Comparison of ENCODE assay signal across 9 mouse cellular contexts in genomic region chr4:141065123-141065522, GRCm38 (mm10). TPM values are rescaled to one million over a fixed set of nuclear protein-coding genes. Genes with fewer than 3 reads are reported as not detected.
A peak's percentile ranks its signal among the peaks of the same experiment; 100 is the strongest.
DNase-seq lines count a peak whose midpoint lies in the region; ATAC-seq and TF ChIP-seq lines count a peak whose summit lies in the region.
"Had no signal": no experiment of that assay in that cellular context is flagged by ENCODE, and none has a peak within 500 bp of the region (broad histone marks: within the 10 kb centered on the region; RNA-seq: fewer than 3 reads in every experiment).

No protein-coding gene starts in this region.

- H3K36me3 ChIP-seq in G1E (replicated peaks), result peaks cover 58% of the 10 kb centered on the region
- H3K36me3 ChIP-seq in embryonic facial prominence, embryonic 11.5 days (replicated peaks; ENCODE audit: control insufficient read depth, insufficient read depth, low read depth, low read length), result peaks cover 6% of the 10 kb centered on the region
- peaks cover 48% of the 10 kb centered on the region for H3K36me3 ChIP-seq in heart, embryonic 10.5 days

- H3K27me3 ChIP-seq in G1E (ENCODE audit: insufficient read depth, low read length), result no peaks in the 10 kb centered on the region
- H3K27me3 ChIP-seq in embryonic facial prominence, embryonic 11.5 days (ENCODE audit: control insufficient read depth, insufficient read depth, low read length), result no peaks in the 10 kb centered on the region
- no peaks in the 10 kb centered on the region for H3K27me3 ChIP-seq in heart, embryonic 10.5 days (ENCODE audit: insufficient read depth, poor library complexity, severe bottlenecking)
- H3K27me3 ChIP-seq: limb, embryonic 13.5 days had no signal

- no peaks in the 10 kb centered on the region for H3K9me3 ChIP-seq in G1E (replicated peaks)
- H3K9me3 ChIP-seq in embryonic facial prominence, embryonic 11.5 days (replicated peaks; ENCODE audit: control insufficient read depth, low read length), result no peaks in the 10 kb centered on the region
- H3K9me3 ChIP-seq in heart, embryonic 10.5 days, result no peaks in the 10 kb centered on the region
- H3K9me3 ChIP-seq: limb, embryonic 13.5 days had no signal

- H3K27ac ChIP-seq in embryonic facial prominence, embryonic 11.5 days (replicated peaks; ENCODE audit: low read depth, low read length), result no peak overlapping the region
- no peak overlapping the region for H3K27ac ChIP-seq in heart, embryonic 10.5 days
- H3K27ac ChIP-seq: limb, embryonic 13.5 days had no signal

- ATAC-seq in G1E (ENCODE audit: extremely low read depth, insufficient number of reproducible peaks, low FRiP score, poor library complexity, severe bottlenecking), result peak; percentile 43
- ATAC-seq in embryonic facial prominence, embryonic 11.5 days (replicated peaks; ENCODE audit: insufficient number of reproducible peaks, low FRiP score, low TSS enrichment, low read depth), result no peak

- no peak overlapping the region for H3K9ac ChIP-seq in embryonic facial prominence, embryonic 11.5 days (replicated peaks; ENCODE audit: low read length)
- H3K9ac ChIP-seq: limb, embryonic 13.5 days had no signal

- DNase-seq in G1E (ENCODE audit: low spot score), result peak; percentile 76
- DNase-seq in adrenal gland, postnatal 4 days (ENCODE audit: low spot score in 2 of 2), result peak; percentile 65 to 72
- DNase-seq in embryonic facial prominence, embryonic 11.5 days (ENCODE audit: low spot score), result peak; percentile 92
- DNase-seq in heart, embryonic 10.5 days (ENCODE audit: low spot score), result peak; percentile 94
- DNase-seq in layer of hippocampus, adult 18-20 months (ENCODE audit: low spot score in 2 of 2), result peak; percentile 55 to 94
- peak; percentile 88 for DNase-seq in lung, postnatal 14 days
- peak; percentile 91 for DNase-seq in retina, postnatal 1 day
- DNase-seq in yolk sac, embryonic 10.5 days (ENCODE audit: low spot score), result peak; percentile 74

- H3K4me1 ChIP-seq in G1E (ENCODE audit: insufficient read depth, low read depth, low read length), result peaks cover 40% of the 10 kb centered on the region
- H3K4me1 ChIP-seq in embryonic facial prominence, embryonic 11.5 days (ENCODE audit: control insufficient read depth, insufficient read depth, low read length), result no peaks in the 10 kb centered on the region
- peaks cover 29% of the 10 kb centered on the region for H3K4me1 ChIP-seq in heart, embryonic 10.5 days

- H3K4me3 ChIP-seq in G1E (ENCODE audit: low read depth, low read length), result no peak overlapping the region
- no peak overlapping the region for H3K4me3 ChIP-seq in embryonic facial prominence, embryonic 11.5 days (ENCODE audit: low read depth, low read length)
- no peak overlapping the region for H3K4me3 ChIP-seq in heart, embryonic 10.5 days
- H3K4me3 ChIP-seq: limb, embryonic 13.5 days had no signal

- 7% methylated on average over 8 of the region's 8 CpGs for WGBS in embryonic facial prominence, embryonic 11.5 days
- whole genome bisulfite sequencing in heart, embryonic 10.5 days, result 8% methylated on average over 8 of the region's 8 CpGs

- TF ChIP-seq CTCF in G1E (IDR thresholded peaks at IDR 0.05; ENCODE audit: low read depth, low read length), result peak; percentile 53

- no peak overlapping the region for H3K4me2 ChIP-seq in embryonic facial prominence, embryonic 11.5 days (ENCODE audit: low read depth, low read length)
- H3K4me2 ChIP-seq: limb, embryonic 13.5 days had no signal

RNA-seq across cellular contexts. Expression of gene Crocc, which starts 4.8 kb away (rescaled TPM):
- total RNA-seq in G1E (2014; fragmentation: Nextera tagmentation), result 1.7 and 3.4 TPM in 2 replicates
- 3.0 and 3.4 TPM in 2 replicates for total RNA-seq in G1E (2017)
- polyA plus RNA-seq in G1E (2012), result 5.3 and 7.1 TPM in 2 replicates
- 10 to 100 TPM; 16.3 to 24.0 TPM for total RNA-seq in adrenal gland, postnatal 4 days (2021)
- 6.8 and 7.5 TPM in 2 replicates for polyA plus RNA-seq in embryonic facial prominence, embryonic 11.5 days (2014; fragmentation: Nextera tagmentation; extraction: Ambion mirVana)
- polyA plus RNA-seq in heart, embryonic 10.5 days (2016; fragmentation: Nextera tagmentation; extraction: Ambion mirVana), result 4.7 and 6.4 TPM in 2 replicates
- 10 to 100 TPM; 54.5 to 67.0 TPM for total RNA-seq in layer of hippocampus, adult 18-20 months (2021)

RNA-seq across cellular contexts. Expression of gene Necap2, which starts 13.0 kb away (rescaled TPM):
- total RNA-seq in G1E (2014; fragmentation: Nextera tagmentation) (43.9 and 51.5 TPM in 2 replicates), G1E (2017) (61.9 and 62.4 TPM in 2 replicates)
- polyA plus RNA-seq in G1E (2012), result 91.8 and 101 TPM in 2 replicates
- 10 to 100 TPM; 66.0 to 69.1 TPM for total RNA-seq in adrenal gland, postnatal 4 days (2021)
- polyA plus RNA-seq in embryonic facial prominence, embryonic 11.5 days (2014; fragmentation: Nextera tagmentation; extraction: Ambion mirVana), result 57.0 and 64.9 TPM in 2 replicates
- 41.9 and 53.4 TPM in 2 replicates for polyA plus RNA-seq in heart, embryonic 10.5 days (2016; fragmentation: Nextera tagmentation; extraction: Ambion mirVana)
- 10 to 100 TPM; 36.6 to 42.8 TPM for total RNA-seq in layer of hippocampus, adult 18-20 months (2021)

RNA-seq across cellular contexts. Expression of gene Spata21, which starts 23.0 kb away (rescaled TPM):
- total RNA-seq in G1E (2014; fragmentation: Nextera tagmentation) (not detected in 2 replicates), G1E (2017) (not detected in 2 replicates)
- polyA plus RNA-seq in G1E (2012), result not detected in 2 replicates
- under 1 TPM; 0.68 to 0.81 TPM for total RNA-seq in adrenal gland, postnatal 4 days (2021)
- not detected in 2 replicates for polyA plus RNA-seq in embryonic facial prominence, embryonic 11.5 days (2014; fragmentation: Nextera tagmentation; extraction: Ambion mirVana)
- 0.05 TPM in 1 of 2 replicates, not detected in the other for polyA plus RNA-seq in heart, embryonic 10.5 days (2016; fragmentation: Nextera tagmentation; extraction: Ambion mirVana)
- total RNA-seq in layer of hippocampus, adult 18-20 months (2021), result under 1 TPM in 1 of 2 experiments, not detected in 1; 0.35 TPM

RNA-seq across cellular contexts. Expression of gene Mfap2, which starts 54.9 kb away (rescaled TPM):
- not detected in 2 replicates for total RNA-seq in G1E (2014; fragmentation: Nextera tagmentation)
- total RNA-seq in G1E (2017), result not detected in 2 replicates
- polyA plus RNA-seq in G1E (2012), result not detected in 2 replicates
- 100 to 1,000 TPM in 1 of 2 experiments, 10 to 100 TPM in 1; 98.0 to 106 TPM for total RNA-seq in adrenal gland, postnatal 4 days (2021)
- polyA plus RNA-seq in embryonic facial prominence, embryonic 11.5 days (2014; fragmentation: Nextera tagmentation; extraction: Ambion mirVana), result 409 and 469 TPM in 2 replicates
- 159 and 233 TPM in 2 replicates for polyA plus RNA-seq in heart, embryonic 10.5 days (2016; fragmentation: Nextera tagmentation; extraction: Ambion mirVana)
- 1 to 10 TPM; 3.4 to 4.5 TPM for total RNA-seq in layer of hippocampus, adult 18-20 months (2021)
